In the genomic region with DNA sequence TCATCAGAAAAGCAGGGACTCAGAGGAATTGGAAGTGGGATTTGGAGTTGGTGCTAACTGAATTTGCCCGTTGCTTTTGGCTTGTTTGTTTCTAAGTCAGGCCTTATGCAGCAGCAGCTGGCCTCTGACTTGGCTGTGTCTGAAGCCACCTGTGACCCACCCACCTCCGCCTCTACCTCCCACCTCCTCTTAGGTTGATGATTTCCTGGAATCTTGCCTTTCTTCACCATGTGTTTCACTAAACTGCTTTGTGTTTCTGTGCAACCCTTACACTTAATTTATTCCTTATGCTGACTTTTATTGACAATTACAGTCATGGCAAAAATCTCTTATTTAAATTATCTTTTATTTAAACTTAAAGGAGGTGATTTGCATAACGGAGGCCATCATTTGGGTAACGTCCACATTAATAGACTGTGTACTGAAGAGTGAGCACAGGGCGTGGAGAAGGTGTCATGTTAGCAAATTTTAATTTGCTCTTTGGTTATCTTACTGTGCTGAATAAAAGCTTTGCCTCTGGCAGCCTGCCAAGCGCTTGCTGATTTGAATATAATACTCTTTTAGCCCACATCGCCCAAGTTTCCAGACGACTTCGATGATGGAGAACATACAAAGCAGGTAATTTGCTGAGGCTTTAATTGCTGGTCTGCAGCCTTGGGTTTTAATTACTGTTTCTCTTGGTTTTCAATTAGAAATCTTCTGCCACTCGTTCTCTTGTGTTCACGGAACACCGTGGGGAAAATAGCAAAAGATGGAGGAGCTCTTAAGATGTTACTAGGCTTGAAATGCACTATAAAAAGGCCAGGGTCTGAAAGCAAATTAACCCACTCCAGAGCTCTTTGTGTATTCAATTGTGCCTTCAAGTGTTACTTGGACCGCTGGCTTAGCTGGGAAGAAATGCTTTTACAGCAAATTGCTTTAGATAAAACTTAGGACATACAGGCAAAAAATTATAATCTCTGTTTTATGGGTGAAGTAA, we compare ENCODE assay signal across 13 mouse cellular contexts. TPM values are rescaled to one million over a fixed set of nuclear protein-coding genes. Genes with fewer than 3 reads are reported as not detected.
DNase-seq lines count a peak whose midpoint lies in the region; ATAC-seq and TF ChIP-seq lines count a peak whose summit lies in the region.
"Had no signal": no experiment of that assay in that cellular context is flagged by ENCODE, and none has a peak within 500 bp of the region (broad histone marks: within the 10 kb centered on the region; RNA-seq: fewer than 3 reads in every experiment).

No protein-coding gene starts in this region.

- no peaks in the 10 kb centered on the region for H3K9me3 ChIP-seq in forebrain, embryonic 13.5 days (replicated peaks)
- H3K9me3 ChIP-seq in neural tube, embryonic 14.5 days (ENCODE audit: control insufficient read depth, low read length), result no peaks in the 10 kb centered on the region
- H3K9me3 ChIP-seq: heart, embryonic 13.5 days; lung, embryonic 15.5 days had no signal

- H3K4me3 ChIP-seq in kidney, adult 2 months (ENCODE audit: insufficient read depth, low read depth, low read length), result no peak overlapping the region
- no peak overlapping the region for H3K4me3 ChIP-seq in forebrain, embryonic 13.5 days
- no peak overlapping the region for H3K4me3 ChIP-seq in neural tube, embryonic 14.5 days (ENCODE audit: low read depth, low read length)
- H3K4me3 ChIP-seq: heart, embryonic 13.5 days; lung, embryonic 15.5 days had no signal

- no peak overlapping the region for H3K4me2 ChIP-seq in forebrain, embryonic 13.5 days
- no peak overlapping the region for H3K4me2 ChIP-seq in neural tube, embryonic 14.5 days (ENCODE audit: low read depth, low read length)
- H3K4me2 ChIP-seq: heart, embryonic 13.5 days; lung, embryonic 15.5 days had no signal

- H3K27me3 ChIP-seq in kidney, adult 2 months (replicated peaks; ENCODE audit: control insufficient read depth, insufficient read depth, low read length), result no peaks in the 10 kb centered on the region
- peaks cover 13% of the 10 kb centered on the region for H3K27me3 ChIP-seq in forebrain, embryonic 13.5 days
- H3K27me3 ChIP-seq in neural tube, embryonic 14.5 days (ENCODE audit: control insufficient read depth, insufficient read depth, low read length), result no peaks in the 10 kb centered on the region
- H3K27me3 ChIP-seq: heart, embryonic 13.5 days; lung, embryonic 15.5 days had no signal

- H3K9ac ChIP-seq in forebrain, embryonic 13.5 days, result no peak overlapping the region
- H3K9ac ChIP-seq in neural tube, embryonic 14.5 days (replicated peaks; ENCODE audit: low read depth, low read length), result no peak overlapping the region
- H3K9ac ChIP-seq: heart, embryonic 13.5 days; lung, embryonic 15.5 days had no signal

- 69% methylated on average over 13 of the region's 13 CpGs for WGBS in kidney, adult 2 months
- WGBS in forebrain, embryonic 13.5 days, result 17% methylated on average over 13 of the region's 13 CpGs
- 40% methylated on average over 13 of the region's 13 CpGs for WGBS in neural tube, embryonic 14.5 days

- no peak overlapping the region for H3K27ac ChIP-seq in kidney, adult 2 months (ENCODE audit: insufficient read depth, low read depth, low read length)
- H3K27ac ChIP-seq in forebrain, embryonic 13.5 days, result peak overlapping the region; percentile 15; the same call in 1 of the 2 replicates
- 0 out of 2 replicates have a peak overlapping the region, but pooled peaks have one; percentile 34 for H3K27ac ChIP-seq in neural tube, embryonic 14.5 days (ENCODE audit: low read depth, low read length)
- H3K27ac ChIP-seq: heart, embryonic 13.5 days; lung, embryonic 15.5 days had no signal

- H3K36me3 ChIP-seq in kidney, adult 2 months (ENCODE audit: control insufficient read depth, insufficient read depth, low read length), result peaks cover 2% of the 10 kb centered on the region
- H3K36me3 ChIP-seq in forebrain, embryonic 13.5 days (ENCODE audit: poor library complexity, severe bottlenecking), result peaks cover 36% of the 10 kb centered on the region
- peaks cover 4% of the 10 kb centered on the region; the same call in 1 of the 2 replicates for H3K36me3 ChIP-seq in neural tube, embryonic 14.5 days (ENCODE audit: control insufficient read depth, insufficient read depth, low read length)

- ATAC-seq in forebrain, embryonic 13.5 days, result peak; percentile 90
- ATAC-seq in neural tube, embryonic 14.5 days (ENCODE audit: low read depth), result peak; percentile 71; the same call in 1 of the 2 replicates

- H3K4me1 ChIP-seq in kidney, adult 2 months (ENCODE audit: control insufficient read depth, insufficient read depth, low read length), result no peaks in the 10 kb centered on the region
- H3K4me1 ChIP-seq in forebrain, embryonic 13.5 days, result peaks cover 18% of the 10 kb centered on the region
- peaks cover 7% of the 10 kb centered on the region for H3K4me1 ChIP-seq in neural tube, embryonic 14.5 days (ENCODE audit: control insufficient read depth, insufficient read depth, low read length)
- H3K4me1 ChIP-seq: lung, embryonic 15.5 days had no signal

- DNase-seq in kidney, postnatal 4 days, result peak; percentile 22 to 26
- DNase-seq in kidney, adult 2 months, result no peak
- DNase-seq in retina, postnatal 1 day, result peak; percentile 52
- no peak for DNase-seq in retina, embryonic 14.5 days (ENCODE audit: low spot score)
- no peak for DNase-seq in cerebellum, adult 9-10 months
- no peak for DNase-seq in heart, adult 18-20 months
- DNase-seq: adrenal gland, postnatal 36 days; gastrocnemius, postnatal 10 days; kidney, adult 8-10 months had no signal

- no peak for TF ChIP-seq CTCF in kidney, adult 2 months (conservative IDR thresholded peaks at IDR 0.05; ENCODE audit: insufficient read depth, insufficient read length, low read depth, low read length)

- no peak for TF ChIP-seq POLR2A in kidney, adult 2 months (IDR thresholded peaks at IDR 0.05; ENCODE audit: low read depth, low read length)

RNA-seq across cellular contexts. Expression of a gene that starts 33.5 kb away (rescaled TPM):
- polyA plus RNA-seq in kidney, adult 2 months (2012; rRNA removed), result 50.9 and 77.2 TPM in 2 replicates
- 336 and 347 TPM in 2 replicates for polyA plus RNA-seq in forebrain, embryonic 13.5 days (2015; fragmentation: Nextera tagmentation; extraction: Ambion mirVana)
- 331 and 342 TPM in 2 replicates for polyA plus RNA-seq in neural tube, embryonic 14.5 days (2014; fragmentation: Nextera tagmentation; extraction: Ambion mirVana)
- total RNA-seq in heart, adult 18-20 months (2021), result 100 to 1,000 TPM; 131 to 136 TPM

RNA-seq across cellular contexts. Expression of a gene that starts 57.6 kb away (rescaled TPM):
- polyA plus RNA-seq in kidney, adult 2 months (2012; rRNA removed), result 8.3 and 9.2 TPM in 2 replicates
- polyA plus RNA-seq in forebrain, embryonic 13.5 days (2015; fragmentation: Nextera tagmentation; extraction: Ambion mirVana), result 8.3 and 8.8 TPM in 2 replicates
- polyA plus RNA-seq in neural tube, embryonic 14.5 days (2014; fragmentation: Nextera tagmentation; extraction: Ambion mirVana), result 10.1 and 10.4 TPM in 2 replicates
- total RNA-seq in heart, adult 18-20 months (2021), result 1 to 10 TPM; 5.1 to 7.3 TPM

Comparison
In these comparisons a context has a peak if more than half of its experiments do, and no peak if none do; other contexts are left out.
1. DNase-seq: peak in kidney, postnatal 4 days (2 of 2) and retina, postnatal 1 day (single experiment); none in kidney, adult 2 months (single experiment), retina, embryonic 14.5 days (single experiment), cerebellum, adult 9-10 months (single experiment) and heart, adult 18-20 months (0 of 2).